Mouse (Mus musculus) C2C12 (cell line): Measurements from ENCODE around the gene Rnf26.

ENCODE experiments used
- CTCF ChIP-seq: IDR thresholded peaks from one replicate; pipeline ENCODE4 v1.5.1; 2011; ENCODE audit not compliant: control insufficient read depth, insufficient read depth, insufficient read length
- FOSL1 ChIP-seq: IDR thresholded peaks from one replicate; pipeline ENCODE4 v1.8.0; 2011; ENCODE audit warnings: mild to moderate bottlenecking, low read length; ENCODE audit not compliant: poor library complexity, insufficient read depth, severe bottlenecking
- MAX ChIP-seq: IDR thresholded peaks from one replicate; pipeline ENCODE4 v1.6.1; 2011; ENCODE audit warnings: mild to moderate bottlenecking, control low read depth

DNA sequence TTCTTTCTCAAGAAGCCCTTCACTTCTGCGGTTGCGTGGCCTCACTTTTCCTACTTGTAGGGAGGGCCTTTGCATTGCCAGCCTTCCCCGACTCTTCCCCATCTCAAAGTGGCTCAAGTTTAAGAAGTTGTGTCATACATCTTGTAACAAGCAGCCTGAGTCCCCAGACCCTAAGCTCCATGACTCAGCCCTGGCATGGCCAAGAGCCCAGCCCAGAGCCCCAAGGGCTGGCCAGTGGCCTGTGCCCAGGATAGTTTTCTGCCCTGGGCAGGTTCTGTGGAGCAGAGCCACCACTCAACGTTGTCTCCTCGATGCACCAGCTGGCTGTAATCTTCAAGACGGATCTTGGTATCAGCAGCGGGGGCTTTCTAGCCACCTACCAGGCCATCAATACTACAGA lies 8.4 kb downstream of the Rnf26 start:
- TF ChIP-seq CTCF (no peak), MAX (no peak), FOSL1 (no peak)
